Mouse (Mus musculus) bone marrow, adult 2 months (tissue): ENCODE results near the gene Slc30a9.

Source experiments
- CTCF ChIP-seq: fragments of 200-500 bp; IDR thresholded peaks from 2 replicates; pipeline ENCODE4 v1.5.1; 2011; ENCODE audit warnings: low read length, control low read depth; ENCODE audit not compliant: control insufficient read depth, insufficient read depth
- POLR2A ChIP-seq: fragments of 200-500 bp; IDR thresholded peaks from 2 replicates; pipeline ENCODE4 v1.6.1; 2011; ENCODE audit warnings: low read depth, mild to moderate bottlenecking, control low read depth, low read length, borderline replicate concordance; ENCODE audit not compliant: control insufficient read depth

GRCm38 (mm10) chr5:67311811-67312521 is 5.2 kb downstream of the Slc30a9 start:
- TF ChIP-seq CTCF = no peak
- TF ChIP-seq POLR2A = no peak
